Mouse (Mus musculus) induced T-regulatory cell, adult 2 months (primary cell): Measurements from ENCODE around the gene Slc38a5.
A peak's percentile ranks its signal among the peaks of the same experiment; 100 is the strongest.

ENCODE experiments used
- DNase-seq: peaks from one replicate; pipeline ENCODE4 v3.0.0-alpha.2; 2012; ENCODE audit warnings: low read depth

Gene Slc38a5

DNA sequence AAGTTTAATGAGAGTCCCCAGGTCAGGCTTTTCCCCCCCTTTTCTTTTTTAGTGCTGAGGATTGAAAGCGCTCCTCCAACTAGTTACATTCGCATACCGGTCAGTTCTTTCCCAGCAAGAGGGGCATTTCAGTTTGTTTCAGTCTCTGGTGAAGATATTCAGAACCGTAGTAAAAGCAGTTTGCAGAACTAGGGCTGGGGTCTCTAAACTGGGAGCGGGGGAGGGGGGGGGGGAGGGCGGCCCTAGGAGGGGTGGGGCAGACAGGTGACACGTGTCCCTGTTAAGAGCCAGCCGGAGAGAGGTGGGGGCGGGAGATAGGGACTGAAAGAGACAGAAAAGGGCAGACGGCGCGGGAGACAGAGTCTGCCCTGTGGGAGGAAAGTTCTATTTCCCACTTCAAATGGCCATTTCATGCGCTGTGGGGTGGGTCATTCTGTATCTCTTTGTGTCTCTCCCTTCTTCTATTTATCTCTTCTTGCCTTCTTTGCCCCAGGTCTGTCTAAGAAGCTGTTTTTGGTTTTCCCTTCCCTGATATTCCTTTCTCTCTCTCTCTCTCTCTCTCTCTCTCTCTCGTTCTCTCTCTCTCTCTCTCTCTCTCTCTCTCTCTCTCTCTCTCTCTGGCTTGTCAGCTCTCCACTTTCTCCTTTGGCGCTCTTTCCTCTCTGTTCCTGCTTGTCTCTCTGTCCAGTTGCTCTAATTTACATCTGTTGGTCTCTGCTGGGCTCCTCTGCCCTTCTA is at the start of gene Slc38a5:
Gene Slc38a5 (plus strand): TSS at position 51 of the 738 bp plus-strand sequence.
- DNase-seq, result no peak

GRCm38 (mm10) chrX:8222296-8222677 is 48.6 kb upstream of the Slc38a5 start:
- DNase-seq, result no peak

DNA sequence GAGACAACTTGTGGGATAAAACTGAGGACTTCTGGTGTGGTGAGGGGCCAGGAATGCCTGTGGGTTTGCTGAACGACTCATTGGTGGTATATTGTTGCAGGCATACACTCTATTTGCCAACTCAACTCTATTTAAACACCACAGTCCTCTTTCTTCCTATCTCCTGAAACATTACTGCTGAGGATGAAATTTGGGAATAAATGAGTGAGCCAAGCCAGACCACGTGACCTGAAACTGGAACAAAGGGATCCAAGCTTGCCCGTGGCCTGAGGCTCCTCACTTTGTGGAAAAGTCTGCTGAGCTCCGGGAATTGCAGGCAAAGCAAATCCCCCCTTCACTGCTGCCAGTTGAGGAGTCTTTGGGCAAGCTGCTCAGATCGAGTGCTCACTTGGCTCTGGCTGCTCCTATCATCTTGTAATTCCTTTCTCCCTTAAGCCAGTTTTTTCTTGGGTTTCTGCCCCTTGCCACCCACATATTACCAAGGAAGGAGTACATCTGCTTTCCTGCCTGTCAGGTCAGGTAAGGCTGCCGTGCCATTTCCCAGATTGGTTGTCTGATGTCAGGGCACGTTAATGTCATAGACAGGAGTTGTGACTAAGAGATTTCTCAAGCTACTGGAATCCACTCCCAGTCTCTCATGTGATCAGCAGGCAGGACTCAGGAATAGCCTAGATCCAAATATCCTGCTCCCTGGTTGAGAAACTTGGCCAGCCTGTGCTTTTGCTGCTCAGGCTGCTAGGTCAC is 48.1 kb upstream of the Slc38a5 start:
- DNase-seq, result no peak

DNA sequence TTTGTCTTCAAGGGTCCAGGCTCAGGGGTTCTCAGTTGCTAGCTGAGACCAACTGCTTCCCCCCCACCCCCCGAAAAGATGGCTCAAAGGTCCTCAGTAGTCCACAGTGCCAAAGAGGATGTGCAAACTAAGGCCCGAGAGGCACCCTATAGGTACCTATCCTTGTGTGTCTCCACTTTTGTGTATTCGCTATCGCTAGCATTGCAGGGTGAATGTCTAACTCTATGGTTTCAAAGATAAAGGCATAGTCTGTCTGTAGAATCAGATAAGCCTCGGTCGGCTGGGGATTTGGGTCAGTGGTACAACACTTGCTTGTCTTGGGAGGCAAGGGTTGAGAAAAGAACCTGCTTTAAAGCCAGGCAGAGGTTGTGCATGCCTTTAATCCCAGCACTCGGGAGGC is 47.5 kb upstream of the Slc38a5 start:
- no peak for DNase-seq

- DNase-seq, result no peak
Measured at GRCm38 (mm10) chrX:8230272-8230671, 40.7 kb upstream of the Slc38a5 start.

- DNase-seq, result no peak
Measured at GRCm38 (mm10) chrX:8233602-8234001, 37.3 kb upstream of the Slc38a5 start.

DNA sequence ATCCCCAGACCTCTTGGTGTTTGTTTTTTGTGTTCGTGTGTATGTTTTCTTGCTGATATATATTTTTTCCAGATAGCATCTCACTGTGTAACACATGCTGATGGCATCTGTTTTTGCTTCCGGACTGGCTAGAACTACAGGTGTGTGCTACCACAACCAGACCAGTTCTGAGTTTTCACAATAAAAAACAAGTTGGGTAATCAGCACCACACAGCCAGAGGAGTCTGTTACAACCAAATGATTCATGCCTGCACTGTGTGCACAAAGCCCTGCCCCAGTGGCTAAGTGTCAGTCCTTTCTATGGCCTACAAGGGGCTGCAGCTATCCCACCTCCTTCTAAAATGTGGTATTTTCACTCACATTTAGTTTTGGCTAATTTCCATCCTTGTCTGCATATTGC is 34.2 kb upstream of the Slc38a5 start:
- peak; percentile 22 for DNase-seq

- DNase-seq, result no peak
Measured at GRCm38 (mm10) chrX:8238804-8239395, 32.0 kb upstream of the Slc38a5 start.

- no peak for DNase-seq
Measured at GRCm38 (mm10) chrX:8247680-8248079, 23.3 kb upstream of the Slc38a5 start.

DNA sequence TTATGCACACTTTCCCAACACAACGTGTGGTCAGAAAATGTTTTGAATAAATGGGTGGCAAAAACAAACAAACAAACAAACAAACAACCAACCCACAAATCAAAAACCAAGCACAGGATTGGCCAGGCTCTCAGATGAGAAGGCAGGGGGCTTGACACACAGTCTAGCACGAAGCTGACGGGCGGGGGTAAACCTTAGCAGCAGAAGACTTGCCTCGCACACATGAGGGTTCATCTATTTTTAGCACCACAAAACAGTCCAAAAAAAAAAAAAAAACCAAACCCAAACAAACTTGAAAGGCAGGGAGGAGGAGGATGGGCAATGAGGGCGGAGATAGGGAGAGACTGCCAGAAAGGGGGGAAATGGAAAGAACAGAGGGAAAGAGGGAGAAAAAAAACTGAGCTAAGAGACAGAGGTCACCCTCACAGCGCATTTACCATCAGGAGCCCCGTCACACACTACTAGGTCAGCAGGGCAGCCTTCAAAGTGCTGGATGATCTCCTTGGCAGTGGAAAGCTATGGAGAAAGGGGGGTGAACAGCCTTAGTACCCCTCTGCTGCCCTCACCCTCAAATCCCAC is 22.3 kb upstream of the Slc38a5 start:
- no peak for DNase-seq

DNA sequence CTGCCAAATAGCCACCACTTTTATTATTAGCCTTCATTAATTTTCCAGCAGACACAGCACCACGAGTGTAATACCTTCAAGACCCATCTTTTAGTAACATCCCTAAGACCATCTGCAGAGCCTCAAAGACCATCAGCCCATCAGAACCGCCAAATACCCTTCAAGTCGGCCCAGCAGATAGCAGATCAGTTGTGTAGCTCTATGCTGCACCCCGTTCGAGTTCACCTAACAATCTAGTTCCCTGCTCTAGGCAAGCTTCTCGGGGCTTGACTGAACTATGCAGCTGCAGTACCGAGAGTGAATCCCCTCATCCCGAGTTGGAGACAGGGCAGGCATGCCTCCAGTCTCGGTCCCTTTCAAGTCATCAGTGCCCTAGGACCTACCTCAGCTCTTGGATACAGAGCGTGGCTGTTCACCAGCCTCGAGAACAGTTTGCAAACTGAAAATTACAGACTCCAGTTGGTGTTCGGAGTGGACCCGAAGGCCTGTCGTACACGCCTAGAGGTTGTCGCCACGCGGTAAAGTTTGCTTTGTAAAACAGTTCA is 19.1 kb upstream of the Slc38a5 start:
- no peak for DNase-seq

GRCm38 (mm10) chrX:8252334-8253285 is 18.3 kb upstream of the Slc38a5 start, which contains the start of gene Ftsj1:
Ftsj1 (minus strand) TSS chrX:8252406.
- DNase-seq, result peak; percentile 95

- DNase-seq, result no peak
Measured at GRCm38 (mm10) chrX:8253711-8254110, 17.2 kb upstream of the Slc38a5 start.

GRCm38 (mm10) chrX:8255807-8256206 is 15.1 kb upstream of the Slc38a5 start:
- no peak for DNase-seq

DNA sequence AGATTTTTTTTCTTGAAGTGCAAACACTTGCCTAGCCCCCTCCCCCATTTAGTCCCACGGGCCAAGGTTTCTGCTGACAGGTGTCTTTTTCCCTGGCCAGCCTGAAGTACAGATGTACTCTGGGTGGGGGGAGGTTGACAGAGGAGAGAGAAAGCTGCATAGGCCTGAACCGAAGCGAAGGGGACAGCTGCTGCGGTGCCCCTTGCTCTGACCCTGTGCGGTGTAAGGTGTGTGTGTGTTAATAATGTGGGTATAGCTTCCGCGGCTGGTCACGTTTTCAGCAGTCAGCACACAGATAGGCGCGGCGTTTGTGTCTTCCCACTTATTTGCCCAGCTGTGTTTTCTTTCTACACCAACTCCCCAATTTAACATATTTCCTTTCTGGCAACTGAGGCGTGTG is 11.5 kb upstream of the Slc38a5 start:
- no peak for DNase-seq

GRCm38 (mm10) chrX:8263156-8263804 is 7.7 kb upstream of the Slc38a5 start:
- no peak for DNase-seq

GRCm38 (mm10) chrX:8264222-8264621 is 6.7 kb upstream of the Slc38a5 start:
- no peak for DNase-seq

DNA sequence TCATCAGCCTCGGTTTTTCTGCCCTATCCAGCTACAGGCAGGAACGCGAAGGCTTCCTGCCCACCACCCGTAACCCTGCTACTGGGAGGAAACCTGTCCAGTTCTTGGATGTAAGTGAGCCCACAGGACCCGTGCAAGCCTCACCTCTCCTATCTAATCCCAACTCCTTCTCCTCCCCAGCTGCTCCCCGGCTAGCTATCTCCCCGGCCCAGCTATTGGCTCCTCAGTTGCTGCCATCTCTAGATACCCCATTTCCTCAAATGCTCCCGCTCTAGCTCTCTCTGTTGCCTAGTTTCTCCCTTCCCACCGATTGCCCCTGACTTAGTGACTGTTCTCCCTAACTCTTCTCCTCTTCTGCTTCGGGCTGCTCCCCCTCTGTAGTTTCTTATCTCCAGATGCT is 1.1 kb downstream of the Slc38a5 start:
- DNase-seq, result no peak

DNA sequence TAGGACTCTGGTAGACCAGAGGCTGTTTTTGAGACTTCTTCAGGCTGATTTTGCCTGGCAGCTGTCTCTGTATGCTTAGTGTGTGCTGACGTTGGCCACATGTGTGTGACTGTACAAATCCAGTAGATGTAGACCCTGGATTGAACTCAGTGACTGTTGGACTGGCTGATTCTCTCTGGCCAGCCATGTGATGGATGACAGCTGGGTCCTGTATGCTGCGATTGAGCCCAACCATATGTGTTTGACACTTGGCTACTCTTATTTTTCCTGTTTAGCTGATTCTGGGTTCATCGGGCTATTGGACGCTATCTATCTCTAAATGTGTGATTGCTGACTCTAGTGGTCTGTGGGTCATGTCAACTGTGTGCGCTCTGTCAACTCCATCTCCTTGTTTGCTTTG is 3.1 kb downstream of the Slc38a5 start:
- no peak for DNase-seq

DNA sequence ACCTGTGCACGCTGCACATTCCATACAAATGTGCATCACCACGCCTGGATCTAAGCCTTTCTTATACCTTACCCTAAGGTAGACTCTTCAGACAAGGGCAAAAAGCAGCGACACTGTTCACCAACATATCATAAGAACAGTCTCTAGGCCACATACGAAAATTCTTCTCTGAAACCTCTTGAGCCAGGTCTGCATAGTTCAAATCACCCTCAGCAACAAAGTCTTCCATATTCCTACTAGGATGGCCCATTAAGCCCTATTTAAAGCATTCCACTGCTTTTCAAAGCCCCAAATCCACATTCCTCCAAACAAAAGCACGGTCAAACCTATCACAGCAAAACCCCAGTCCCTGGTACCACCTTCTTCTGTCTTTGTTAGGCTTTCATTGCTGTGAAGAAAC is 17.7 kb downstream of the Slc38a5 start:
- no peak for DNase-seq

DNA sequence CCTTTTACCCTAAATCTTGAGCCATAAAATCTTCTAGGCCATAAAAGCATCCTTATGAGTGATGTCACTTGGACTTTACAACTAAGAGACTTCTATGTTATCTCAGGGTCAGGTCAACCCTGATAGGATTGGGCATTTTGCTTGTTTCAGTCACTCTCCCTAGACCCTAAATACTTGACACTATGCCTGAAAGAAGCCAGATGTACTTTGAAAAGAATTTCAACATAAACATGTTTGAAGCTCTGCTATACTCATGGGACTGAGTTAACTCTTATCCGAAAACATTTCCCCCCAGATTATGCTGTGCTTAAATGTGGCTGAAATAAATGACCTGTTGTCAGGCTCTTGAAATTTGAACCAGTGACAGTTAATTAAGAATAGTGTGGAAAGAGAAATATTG is 38.4 kb downstream of the Slc38a5 start:
- no peak for DNase-seq
